Mouse (Mus musculus) forebrain, postnatal 0 days (tissue): ENCODE data around the gene Siah1a. TPM values are rescaled to one million over a fixed set of nuclear protein-coding genes. Genes with fewer than 3 reads are reported as not detected.

Experiments
- ATAC-seq: fragments of 200-750 bp; cut with Nextera tagmentation; 2 replicates; pipeline ENCODE4 v1.8.0; 2017; ENCODE audit warnings: mild to moderate bottlenecking, moderate library complexity
- DNase-seq: peaks from one replicate; pipeline ENCODE4 v3.0.0-alpha.2; 2015
- H3K27ac ChIP-seq: fragments of 300-500 bp; sonication (generic); 2 replicates; pipeline ENCODE4 v1.5.1; 2014; ENCODE audit warnings: low read depth, mild to moderate bottlenecking, antibody characterized with exemption, low read length, moderate library complexity, mixed read lengths
- H3K27me3 ChIP-seq: fragments of 300-500 bp; sonication (generic); 2 replicates; pipeline ENCODE4 v1.6.1; 2014; ENCODE audit warnings: mild to moderate bottlenecking, low read length, mixed read lengths; ENCODE audit not compliant: insufficient read depth
- H3K36me3 ChIP-seq: fragments of 300-500 bp; sonication (generic); 2 replicates; pipeline ENCODE4 v1.6.1; 2014; ENCODE audit warnings: mild to moderate bottlenecking, moderate library complexity; ENCODE audit not compliant: insufficient read depth
- H3K4me1 ChIP-seq: fragments of 300-500 bp; sonication (generic); 2 replicates; pipeline ENCODE4 v1.6.1; 2014; ENCODE audit warnings: antibody characterized with exemption; ENCODE audit not compliant: insufficient read depth
- H3K4me2 ChIP-seq: fragments of 300-500 bp; sonication (generic); 2 replicates; pipeline ENCODE4 v1.6.1; 2014; ENCODE audit warnings: low read depth, mild to moderate bottlenecking, moderate library complexity
- H3K4me3 ChIP-seq: fragments of 300-500 bp; sonication (generic); 2 replicates; pipeline ENCODE4 v1.5.1; 2014; ENCODE audit warnings: low read depth, low read length, mixed read lengths
- H3K9ac ChIP-seq: fragments of 300-500 bp; sonication (generic); 2 replicates; pipeline ENCODE4 v1.6.1; 2014; ENCODE audit warnings: mild to moderate bottlenecking
- H3K9me3 ChIP-seq: fragments of 300-500 bp; sonication (generic); 2 replicates; pipeline ENCODE4 v1.6.1; 2016; ENCODE audit warnings: low read length
- CTCF ChIP-seq: sonication (generic); IDR thresholded peaks from 2 replicates; pipeline ENCODE4 v1.5.1; 2016; ENCODE audit warnings: antibody characterized with exemption, control low read depth, low read depth
- WGBS: fragments of 180-500 bp; shearing (Covaris S2); extraction: QIAGEN DNeasy Blood & Tissue Kit; methylation state at CpG from one replicate; pipeline ENCODE4 v1.1.7; 2014; 5-methylcytosine and 5-hydroxymethylcytosine counted together
- polyA plus RNA-seq: library from polyadenylated mRNA; unstranded; fragments of >200 nt; fragmentation: Nextera tagmentation; extraction: Ambion mirVana; gene quantifications from 2 replicates; pipeline ENCODE4 v1.2.1, GENCODE M21; 2015
- total RNA-seq: library from RNA; depleted of rRNA; stranded (reverse); fragments of >200 nt; gene quantifications from 2 replicates; pipeline ENCODE4 v1.2.3, GENCODE M21; 2014

The Siah1a gene
- total and polyA plus RNA-seq, 2 experiments from 2014 or later: 87.3 to 101 TPM

GRCm38 (mm10) chr8:86719368-86719767 is 26.4 kb downstream of the Siah1a start:
- 77% methylated on average over 1 of the region's 1 CpGs for WGBS
- Histone ChIP-seq H3K4me2 (no peak overlapping the region), H3K9me3 (no peaks in the 10 kb centered on the region), H3K27ac (no peak overlapping the region), H3K4me3 (no peak overlapping the region), H3K9ac (no peak overlapping the region), H3K36me3 (peaks cover 6% of the 10 kb centered on the region; the same call in 1 of the 2 replicates), H3K27me3 (no peaks in the 10 kb centered on the region), H3K4me1 (0 out of 2 replicates have a peak, but pooled peaks cover 4% of the 10 kb centered on the region)
- DNase-seq (no peak), ATAC-seq (no peak)
- no peak for TF ChIP-seq CTCF

- WGBS: 71% methylated on average over 2 of the region's 2 CpGs
- no peak overlapping the region for H3K4me3 ChIP-seq
- 0 out of 2 replicates have a peak, but pooled peaks cover 7% of the 10 kb centered on the region for H3K4me1 ChIP-seq
- ATAC-seq (no peak), DNase-seq (no peak)
- peaks cover 6% of the 10 kb centered on the region; the same call in 1 of the 2 replicates for H3K36me3 ChIP-seq
- no peaks in the 10 kb centered on the region for H3K27me3 ChIP-seq
- no peak overlapping the region for H3K9ac ChIP-seq
- H3K4me2 ChIP-seq: no peak overlapping the region
- no peak overlapping the region for H3K27ac ChIP-seq
- H3K9me3 ChIP-seq: no peaks in the 10 kb centered on the region
- no peak for TF ChIP-seq CTCF
Measured at GRCm38 (mm10) chr8:86718332-86718994, 27.3 kb downstream of the Siah1a start.

GRCm38 (mm10) chr8:86713407-86714188 is 32.1 kb downstream of the Siah1a start:
- no peak overlapping the region for H3K4me2 ChIP-seq
- peak overlapping the region; percentile 80 for H3K27ac ChIP-seq
- H3K9ac ChIP-seq: no peak overlapping the region
- peaks cover 3% of the 10 kb centered on the region; the same call in 1 of the 2 replicates for H3K36me3 ChIP-seq
- H3K9me3 ChIP-seq: no peaks in the 10 kb centered on the region
- DNase-seq: peak; percentile 91
- peak; percentile 93 for ATAC-seq
- no peaks in the 10 kb centered on the region for H3K27me3 ChIP-seq
- peaks cover 16% of the 10 kb centered on the region for H3K4me1 ChIP-seq
- WGBS: 43% methylated on average over 14 of the region's 14 CpGs
- TF ChIP-seq CTCF: no peak
- no peak overlapping the region for H3K4me3 ChIP-seq

GRCm38 (mm10) chr8:86712594-86712993 is 33.1 kb downstream of the Siah1a start:
- ATAC-seq: no peak
- Histone ChIP-seq H3K27ac (peak overlapping the region; percentile 80), H3K9me3 (no peaks in the 10 kb centered on the region), H3K27me3 (no peaks in the 10 kb centered on the region), H3K4me1 (peaks cover 16% of the 10 kb centered on the region), H3K4me2 (no peak overlapping the region), H3K36me3 (peaks cover 2% of the 10 kb centered on the region; the same call in 1 of the 2 replicates), H3K9ac (no peak overlapping the region), H3K4me3 (no peak overlapping the region)
- DNase-seq: no peak
- 95% methylated on average over 3 of the region's 3 CpGs for WGBS
- no peak for TF ChIP-seq CTCF

- H3K4me1 ChIP-seq: peaks cover 4% of the 10 kb centered on the region; the same call in 1 of the 2 replicates
- H3K4me3 ChIP-seq: no peak overlapping the region
- H3K27ac ChIP-seq: no peak overlapping the region
- H3K27me3 ChIP-seq: no peaks in the 10 kb centered on the region
- no peaks in the 10 kb centered on the region for H3K36me3 ChIP-seq
- DNase-seq: no peak
- no peak overlapping the region for H3K4me2 ChIP-seq
- 73% methylated on average over 4 of the region's 4 CpGs for WGBS
- H3K9me3 ChIP-seq: no peaks in the 10 kb centered on the region
- no peak overlapping the region for H3K9ac ChIP-seq
- ATAC-seq: no peak
- TF ChIP-seq CTCF: no peak
Measured at GRCm38 (mm10) chr8:86707873-86708272, 37.9 kb downstream of the Siah1a start.

- no peaks in the 10 kb centered on the region for H3K27me3 ChIP-seq
- DNase-seq (no peak), ATAC-seq (no peak)
- 81% methylated on average over 5 of the region's 5 CpGs for WGBS
- H3K9ac ChIP-seq: no peak overlapping the region
- no peak overlapping the region for H3K27ac ChIP-seq
- TF ChIP-seq CTCF: no peak
- no peak overlapping the region for H3K4me2 ChIP-seq
- no peak overlapping the region for H3K4me3 ChIP-seq
- no peaks in the 10 kb centered on the region for H3K4me1 ChIP-seq
- H3K9me3 ChIP-seq: no peaks in the 10 kb centered on the region
- H3K36me3 ChIP-seq: no peaks in the 10 kb centered on the region
Measured at GRCm38 (mm10) chr8:86706756-86707155, 39.0 kb downstream of the Siah1a start.

- WGBS: 78% methylated on average over 3 of the region's 3 CpGs
Measured at GRCm38 (mm10) chr8:86705317-86705716, 40.4 kb downstream of the Siah1a start.

More at GRCm38 (mm10) chr8:86705317-86705716, 40.4 kb downstream of the Siah1a start:
- H3K4me3 ChIP-seq: no peak overlapping the region
- no peaks in the 10 kb centered on the region for H3K27me3 ChIP-seq
- TF ChIP-seq CTCF: no peak
- ATAC-seq: no peak
- H3K36me3 ChIP-seq: no peaks in the 10 kb centered on the region
- no peaks in the 10 kb centered on the region for H3K9me3 ChIP-seq
- no peak overlapping the region for H3K9ac ChIP-seq
- no peak for DNase-seq
- H3K4me1 ChIP-seq: no peaks in the 10 kb centered on the region
- no peak overlapping the region for H3K4me2 ChIP-seq
- no peak overlapping the region for H3K27ac ChIP-seq
